ENCODE assay signal across 8 mouse cellular contexts in genomic region chr10:125725077-125725680, GRCm38 (mm10).
A peak's percentile ranks its signal among the peaks of the same experiment; 100 is the strongest.
DNase-seq lines count a peak whose midpoint lies in the region.

No protein-coding gene starts in this region.

- peak; percentile 92 for DNase-seq in embryo, embryonic 10 days (ENCODE audit: low spot score)
- no peak for DNase-seq in embryo, embryonic 9.5 days (ENCODE audit: extremely low spot score)
- peak; percentile 88 for DNase-seq in embryo, embryonic 10.5 days (ENCODE audit: low spot score)
- peak; percentile 10 to 24 for DNase-seq in gastrocnemius, postnatal 36 days
- peak; percentile 60 for DNase-seq in kidney, adult 18-20 months
- DNase-seq in left cerebral cortex, postnatal 14 days (ENCODE audit: low spot score in 2 of 2), result peak; percentile 53 to 83
- peak; percentile 88 for DNase-seq in mesoderm, embryonic 11.5 days (ENCODE audit: low read depth, low spot score)
- DNase-seq in right cerebral cortex, postnatal 25 days, result peak; percentile 33

- intact Hi-C loops in gastrocnemius, postnatal 36 days (cut with DNase I), result loop anchor here (2.0 to 10.0 kb wide), 3 partner anchors 270 to 606 kb away; no protein-coding TSS in a partner anchor
- intact Hi-C loops in left cerebral cortex, postnatal 14 days (cut with DNase I), result loop anchor here (2.0 to 10.0 kb wide), 3 partner anchors 270 to 810 kb away; no protein-coding TSS in a partner anchor
